Mouse (Mus musculus) common myeloid progenitor, adult 5-6 weeks (primary cell): ENCODE measurements at regions not wholly inside any gene's neighbourhood (a gene's known extent, or its start where the extent isn't known, plus 50 kb on each side); places are given as distances from the start of the nearest gene placed in this dataset.
"Not testable (repeated sequence)": the region's sequence is repeated elsewhere in the genome, so short reads cannot be mapped to it uniquely, and the experiment has no call there.

ENCODE experiments used
- ATAC-seq: replicated peaks from 2 replicates; pipeline ENCODE4 v1.8.0; 2016; ENCODE audit warnings: low read depth, mild to moderate bottlenecking, moderate TSS enrichment, inconsistent platforms; ENCODE audit not compliant: poor library complexity, severe bottlenecking

DNA sequence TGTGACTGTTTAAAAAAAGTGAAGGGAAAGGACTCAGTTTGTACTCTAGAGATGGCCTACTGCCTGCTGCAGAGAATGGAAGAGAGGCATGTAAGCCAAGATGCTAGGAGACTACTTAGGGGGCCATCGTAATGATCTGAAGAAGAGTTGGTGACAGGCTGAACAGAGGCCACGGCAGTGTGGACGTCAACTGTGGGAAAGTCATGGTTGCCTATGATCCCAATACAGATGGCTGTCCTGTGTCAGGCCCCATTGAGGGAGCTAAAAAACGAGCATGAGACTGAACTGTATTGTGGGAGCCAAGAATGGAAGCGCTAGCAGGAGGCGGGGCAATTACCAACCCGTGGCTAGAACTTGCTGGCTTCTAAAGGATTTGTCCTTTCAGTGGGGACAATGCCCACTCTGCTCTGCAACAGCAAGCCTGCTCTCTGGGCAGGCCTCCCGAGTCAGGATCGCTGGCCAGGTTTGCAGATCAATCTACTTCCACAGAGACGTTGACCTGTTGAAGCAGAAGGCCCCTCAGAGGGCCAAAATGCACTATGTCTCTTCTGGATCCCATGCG lies 530.5 kb upstream of the Cdh5 start:
- ATAC-seq = no peak

DNA sequence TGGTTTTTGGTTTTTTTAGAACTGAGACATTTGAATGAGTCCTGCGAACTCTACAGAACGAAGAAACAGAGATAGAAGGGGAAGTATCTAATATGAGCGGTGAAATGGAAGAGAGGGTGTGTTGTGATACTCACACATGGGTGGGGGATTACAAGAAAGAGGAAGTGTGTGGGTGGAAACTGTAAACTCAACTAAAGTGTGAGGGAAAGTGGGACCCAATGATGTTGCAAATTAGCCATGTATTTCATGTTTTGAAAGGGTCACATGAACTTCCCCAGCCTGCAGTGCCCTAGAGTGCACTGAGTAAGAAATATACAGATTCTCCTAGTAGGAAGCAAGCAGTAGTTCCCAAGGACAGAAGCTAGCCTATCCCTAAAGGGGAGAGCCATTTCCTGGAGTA lies 524.3 kb upstream of the Cdh5 start:
- no peak for ATAC-seq

DNA sequence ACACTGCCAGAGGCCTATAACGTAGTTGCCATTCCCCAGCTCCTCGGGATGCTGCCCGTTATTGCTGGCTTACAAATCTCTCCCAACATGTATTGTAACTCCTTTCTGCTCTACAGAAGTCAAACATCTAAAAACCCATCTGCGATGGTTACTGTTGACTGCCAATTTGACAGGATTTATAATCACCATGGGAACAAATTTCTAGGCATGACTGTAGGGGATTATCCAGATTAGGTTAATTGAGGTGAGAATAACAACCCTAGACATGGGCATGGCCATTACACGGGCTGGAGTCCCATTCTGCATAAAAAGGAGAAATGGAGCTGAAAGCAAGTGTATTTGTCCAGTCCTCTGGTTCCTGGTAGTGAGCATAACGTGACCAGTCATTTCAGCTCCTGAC lies 523.4 kb upstream of the Cdh5 start:
- ATAC-seq = no peak

DNA sequence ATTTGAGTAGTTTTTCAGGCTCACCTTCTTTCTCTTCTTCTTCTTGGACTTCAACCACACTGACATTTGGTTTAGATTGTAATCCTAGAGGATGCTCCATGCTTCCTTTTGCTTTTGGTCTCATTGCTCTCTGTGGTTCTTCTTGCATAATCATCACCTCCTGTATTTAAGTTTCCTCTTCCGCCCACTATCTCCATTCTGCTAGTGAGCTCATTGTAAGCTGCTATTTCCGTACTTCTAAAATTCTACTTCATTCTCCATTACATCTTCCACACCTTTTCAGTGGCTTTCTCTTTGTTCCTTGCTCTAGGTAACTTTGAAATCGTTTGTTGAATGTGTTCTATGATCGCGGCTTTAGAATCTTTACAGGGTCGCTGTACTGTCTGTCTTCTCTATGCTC lies 493.1 kb upstream of the Cdh5 start:
- ATAC-seq = no peak

DNA sequence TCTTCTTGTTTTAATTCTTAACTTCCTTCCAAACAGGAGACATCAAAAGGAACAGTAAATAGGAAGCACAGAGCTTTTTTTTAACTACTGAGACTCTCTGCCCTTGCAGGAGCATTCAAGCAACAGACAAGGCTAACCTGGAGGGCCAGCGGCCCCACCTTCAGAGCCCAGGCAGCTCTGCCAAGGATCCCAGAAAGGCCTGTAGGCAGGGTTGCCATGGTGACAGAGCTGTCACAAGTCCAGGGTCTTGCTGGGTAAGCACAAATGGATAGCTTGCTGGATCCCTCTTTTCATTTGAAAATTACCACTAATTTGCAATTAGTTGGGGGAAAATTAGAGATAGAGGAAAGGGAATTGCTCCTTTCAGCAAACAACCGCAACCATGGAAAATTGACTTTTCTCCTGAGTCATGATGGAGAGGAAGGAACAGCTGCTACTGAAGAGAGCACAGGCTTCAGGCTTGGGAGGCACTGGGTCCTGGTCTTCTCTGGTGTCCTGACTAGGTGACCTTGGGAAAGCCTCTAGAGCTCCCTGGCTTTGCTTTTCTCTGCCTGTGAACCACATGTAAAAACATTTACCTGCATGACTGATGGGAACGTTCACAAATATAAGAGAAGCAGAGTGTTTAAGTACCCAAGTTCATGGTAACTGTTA lies 477.5 kb upstream of the Cdh5 start:
- no peak for ATAC-seq

DNA sequence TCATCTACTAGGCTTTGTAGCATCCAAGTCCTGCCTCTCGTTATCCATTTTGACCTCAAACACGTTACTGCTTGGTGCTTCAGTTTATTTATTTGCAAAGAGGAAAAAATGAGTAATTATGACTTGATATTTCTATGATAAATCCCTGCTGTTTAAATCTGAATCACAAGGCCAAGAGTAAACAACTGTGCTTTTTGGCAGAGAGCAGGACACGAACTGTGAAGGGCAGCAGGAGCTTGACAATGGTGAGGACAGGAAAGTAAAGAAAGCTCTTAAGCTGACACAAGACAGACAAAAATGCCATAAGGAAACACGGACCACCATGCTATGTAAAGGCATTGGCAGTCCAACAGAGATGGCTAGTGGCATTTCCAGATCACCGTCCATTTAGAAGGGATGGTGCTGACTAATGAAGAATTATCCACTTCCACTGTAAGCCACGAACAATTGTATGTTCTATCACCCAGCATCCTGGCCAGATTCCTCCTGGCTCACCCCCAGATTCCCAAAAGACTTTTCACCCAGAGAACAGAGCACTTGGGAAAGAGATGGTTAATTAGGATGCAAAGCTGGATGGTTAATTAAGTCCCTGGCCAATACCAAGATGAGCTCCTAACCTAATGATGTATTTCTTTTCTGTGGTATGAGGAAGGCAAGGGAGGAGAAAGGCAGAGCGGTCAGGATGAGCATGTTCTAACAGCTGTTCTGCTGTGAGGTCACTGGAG lies 476.1 kb upstream of the Cdh5 start:
- no peak for ATAC-seq

DNA sequence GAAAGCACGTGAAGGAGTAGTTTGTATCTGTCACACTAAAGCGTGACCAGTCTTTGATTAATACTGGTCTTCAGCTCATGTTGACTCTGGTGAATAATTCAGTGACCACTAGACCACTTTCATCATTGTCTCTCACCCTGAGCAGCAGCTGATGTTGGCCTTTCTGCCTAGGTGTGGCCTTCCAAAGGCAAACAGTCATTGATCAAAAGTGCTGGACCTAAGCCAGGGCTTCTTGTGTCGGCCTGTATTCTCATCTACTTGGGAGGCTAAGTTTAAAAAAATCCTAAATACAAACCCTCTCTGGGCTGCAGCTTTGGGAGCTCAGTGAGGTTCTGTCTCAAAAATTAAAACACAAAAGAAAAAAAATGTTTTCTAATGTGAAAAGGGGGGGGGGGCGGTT lies 475.0 kb upstream of the Cdh5 start:
- ATAC-seq = no peak

DNA sequence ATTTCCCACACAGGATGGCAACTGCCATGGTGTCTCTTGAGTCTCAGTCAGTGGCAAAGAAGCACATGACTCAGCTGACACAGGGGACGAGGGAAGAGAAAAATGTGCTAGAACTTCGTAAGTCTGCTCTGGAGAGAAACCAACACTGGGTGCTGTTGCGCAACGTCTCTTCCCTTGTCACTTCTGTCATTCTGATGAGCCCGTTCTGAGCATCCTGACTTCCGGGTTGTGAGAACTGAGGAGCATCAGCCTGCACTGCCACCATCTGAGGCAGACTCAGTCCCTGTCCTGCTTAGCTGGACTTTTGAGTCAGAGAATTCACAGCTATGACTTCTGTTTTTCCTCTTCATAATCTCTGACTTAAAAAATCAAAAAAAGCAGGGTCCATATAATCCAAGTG lies 468.9 kb upstream of the Cdh5 start:
- no peak for ATAC-seq

DNA sequence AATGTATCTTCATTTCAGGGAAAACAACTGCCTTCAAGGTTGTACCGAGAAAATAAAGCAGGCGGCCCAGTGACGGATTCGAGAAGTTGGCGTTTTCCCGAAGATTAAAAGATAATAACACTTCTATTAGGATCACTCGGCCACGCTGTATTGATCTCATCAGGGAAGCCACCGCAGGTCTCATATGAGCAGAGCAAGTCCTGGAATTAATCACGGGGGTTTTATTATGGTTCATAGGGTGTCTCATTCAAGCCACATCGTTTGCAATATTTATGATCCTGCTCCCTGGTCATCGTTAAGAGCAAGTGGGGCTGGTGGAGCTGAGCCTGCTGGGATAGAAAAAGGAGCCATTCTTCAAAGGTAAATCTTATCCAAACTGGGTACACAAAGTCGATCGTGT lies 466.5 kb upstream of the Cdh5 start:
- ATAC-seq = no peak

DNA sequence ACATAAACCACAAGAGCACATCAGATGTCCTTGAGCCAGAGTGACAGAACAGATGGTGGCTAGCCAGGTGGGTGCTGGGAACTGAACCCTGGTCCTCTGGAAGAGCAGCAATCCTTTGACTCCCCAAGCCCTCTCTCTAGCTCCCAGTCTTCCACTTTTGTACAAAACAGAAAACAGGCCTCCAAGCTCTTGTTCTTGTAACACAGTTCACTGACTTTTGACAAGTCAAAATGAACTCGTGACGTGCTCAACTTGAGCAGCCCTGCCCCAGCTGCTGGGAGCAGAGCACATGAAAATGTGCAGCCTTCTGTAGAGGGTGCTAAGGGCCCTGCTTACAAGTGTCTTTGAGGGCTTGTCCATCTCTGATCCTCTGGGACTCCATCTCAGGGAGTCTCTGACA lies 457.8 kb upstream of the Cdh5 start:
- no peak for ATAC-seq

DNA sequence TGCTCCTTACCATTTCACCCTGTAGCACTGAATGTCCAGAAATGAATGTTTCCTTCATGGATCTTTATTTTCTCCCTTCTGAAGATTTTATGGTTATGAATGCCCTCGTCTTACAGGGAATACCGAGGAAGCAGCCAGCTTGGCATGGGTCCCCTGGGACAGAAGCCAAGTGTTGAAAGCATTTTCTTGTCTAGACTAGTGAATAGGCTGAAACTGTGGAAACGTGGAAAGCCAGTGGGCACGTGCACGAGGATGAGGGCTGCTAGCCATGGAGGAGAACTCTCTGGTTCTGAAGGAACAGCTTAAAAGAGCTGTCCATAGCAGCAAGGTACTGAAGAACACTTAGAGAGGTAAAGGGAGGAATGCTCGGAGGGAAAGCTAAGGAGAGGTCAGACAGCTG lies 457.3 kb upstream of the Cdh5 start:
- no peak for ATAC-seq

DNA sequence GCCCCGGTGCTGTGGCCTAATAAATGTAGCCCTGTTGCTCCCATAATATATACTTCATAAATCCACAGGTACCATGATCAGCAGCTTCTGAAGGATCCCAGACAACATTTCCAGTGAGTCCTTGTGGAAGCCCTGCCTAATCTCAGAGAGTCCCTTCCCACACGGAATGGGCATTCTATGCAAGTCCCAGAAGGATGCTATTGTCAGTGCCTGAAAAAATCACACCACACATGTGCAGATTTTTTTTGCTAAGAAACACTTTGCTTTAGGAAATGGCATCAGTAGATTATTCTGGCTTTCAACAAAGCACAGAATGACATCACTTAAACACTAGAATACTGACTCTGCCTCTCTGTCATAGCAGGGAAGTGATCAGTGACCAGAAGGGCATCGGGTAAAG lies 456.6 kb upstream of the Cdh5 start:
- no peak for ATAC-seq

DNA sequence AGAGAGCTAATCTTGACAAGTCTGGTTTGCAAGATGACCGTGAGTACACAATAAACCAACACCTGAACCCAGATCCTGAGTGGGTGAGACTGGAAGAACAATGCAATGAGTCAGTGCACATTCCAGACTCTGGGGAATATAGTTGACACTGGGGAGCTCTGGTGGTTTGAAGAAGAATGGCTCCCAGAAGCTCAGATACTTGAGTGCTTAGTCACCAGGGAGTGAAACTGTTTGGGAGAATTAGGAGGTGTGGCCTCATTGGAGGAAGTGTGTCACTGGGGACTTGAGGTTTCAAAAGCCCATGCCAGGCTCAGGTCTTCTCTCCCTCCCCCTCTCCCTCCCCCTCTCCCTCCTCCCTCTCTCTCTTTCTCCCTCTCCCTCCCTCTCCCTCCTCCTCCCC lies 436.6 kb upstream of the Cdh5 start:
- no peak for ATAC-seq

DNA sequence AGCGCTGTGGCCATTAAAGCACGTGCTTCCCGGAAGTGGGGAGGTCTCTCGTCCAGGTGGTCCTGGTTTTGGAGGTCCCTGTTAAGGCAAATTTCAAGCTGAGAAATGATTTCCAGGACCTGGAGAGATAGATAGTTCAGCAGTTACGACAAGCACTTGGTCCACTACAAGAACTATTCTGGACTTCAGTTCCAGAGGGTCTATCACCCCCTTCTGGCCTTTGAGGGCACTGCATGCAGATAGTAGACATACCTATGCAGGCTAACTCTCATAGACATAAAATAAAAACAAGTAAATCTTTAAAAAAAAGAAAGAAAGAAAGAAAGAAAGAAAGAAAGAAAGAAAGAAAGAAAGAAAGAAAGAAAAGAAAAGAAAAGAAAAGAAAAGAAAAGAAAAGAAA lies 415.2 kb upstream of the Cdh5 start:
- not testable (repeated sequence) for ATAC-seq

DNA sequence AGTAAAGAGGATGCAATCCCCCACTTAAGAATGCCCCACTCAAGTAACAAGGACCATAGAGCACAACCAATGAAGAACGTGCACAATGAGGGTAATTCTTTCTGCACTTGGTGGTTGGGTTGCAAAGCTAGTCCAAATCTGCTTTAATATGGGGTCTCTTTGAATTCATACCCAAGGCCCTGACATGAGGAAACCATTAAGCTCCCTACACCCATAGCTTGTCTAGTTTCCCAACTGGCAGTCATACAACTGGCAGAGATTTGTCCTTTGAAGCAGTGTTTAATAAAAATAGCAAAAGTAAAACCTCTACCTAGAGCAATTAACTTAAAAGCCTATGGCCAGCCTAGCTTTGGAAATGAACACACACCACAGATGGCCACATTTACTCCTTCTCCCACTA lies 411.0 kb upstream of the Cdh5 start:
- ATAC-seq = no peak

DNA sequence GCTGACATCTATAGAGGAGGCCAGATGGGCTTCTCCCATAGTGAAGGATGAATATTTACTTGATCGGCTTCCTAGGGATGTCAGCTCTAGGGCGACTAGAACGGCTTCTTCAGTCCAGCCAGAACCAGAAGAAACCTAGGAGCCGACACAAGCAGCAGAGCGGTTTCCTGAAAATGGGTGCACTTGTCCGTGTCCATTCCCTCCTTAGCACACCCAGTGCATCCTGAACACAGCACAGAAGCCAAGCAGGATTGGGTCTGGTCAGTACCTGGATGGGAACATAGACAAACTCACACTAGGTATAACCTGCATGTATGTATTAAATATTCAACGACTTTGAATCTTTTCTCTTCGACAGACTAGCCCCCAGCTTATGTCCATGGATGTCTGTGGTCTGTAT lies 407.9 kb upstream of the Cdh5 start:
- no peak for ATAC-seq

DNA sequence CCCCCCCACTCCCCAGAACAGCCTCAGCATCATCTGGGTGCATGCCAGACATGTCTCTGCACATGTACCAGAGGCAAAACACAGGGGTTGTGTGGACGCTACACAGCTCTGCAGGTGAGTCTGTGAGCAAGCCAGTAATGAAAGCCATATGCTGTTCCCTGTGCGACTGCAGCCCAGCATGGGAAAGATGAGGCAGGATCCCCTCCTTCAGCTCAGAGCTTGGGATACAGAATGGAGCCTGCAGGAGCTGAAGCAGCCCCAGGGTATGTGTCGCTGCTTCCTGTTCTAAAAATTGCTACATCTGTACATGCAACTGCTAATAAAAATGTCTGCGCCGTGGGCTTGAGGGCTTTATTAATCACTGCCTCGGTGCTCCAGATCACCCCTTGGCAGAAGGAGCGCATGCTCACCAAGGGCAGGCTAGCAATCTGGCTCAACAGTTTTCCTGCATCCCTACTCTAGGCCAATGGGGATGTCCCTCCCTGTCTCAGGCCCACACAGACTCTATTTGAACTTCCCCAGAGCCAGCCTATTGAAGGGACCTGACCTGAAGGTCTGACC lies 407.0 kb upstream of the Cdh5 start:
- ATAC-seq = no peak

DNA sequence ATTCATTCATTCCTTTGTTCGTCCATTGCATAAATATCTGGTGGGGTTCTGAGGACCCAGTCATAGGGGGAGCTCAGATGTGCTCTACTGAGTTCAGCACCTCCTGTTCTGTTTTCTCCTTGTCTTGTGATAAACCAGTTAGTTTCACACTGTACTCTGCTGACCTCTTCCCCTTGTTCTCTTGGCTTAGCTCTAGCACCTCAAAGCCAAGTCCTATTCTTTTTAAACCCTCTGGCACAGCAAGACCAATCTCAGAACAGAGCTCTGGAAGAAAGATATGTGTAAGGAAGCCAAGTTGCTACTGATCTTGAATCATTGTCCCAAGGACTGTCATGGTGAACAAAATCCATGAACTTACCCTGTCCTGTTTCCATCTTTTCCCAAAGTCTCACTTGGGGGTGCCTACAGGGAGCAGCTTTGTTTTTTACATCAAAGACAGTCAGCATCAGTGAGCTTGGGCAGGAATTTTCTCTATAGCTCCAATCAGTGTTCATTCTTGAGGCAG lies 402.4 kb upstream of the Cdh5 start:
- ATAC-seq = no peak

DNA sequence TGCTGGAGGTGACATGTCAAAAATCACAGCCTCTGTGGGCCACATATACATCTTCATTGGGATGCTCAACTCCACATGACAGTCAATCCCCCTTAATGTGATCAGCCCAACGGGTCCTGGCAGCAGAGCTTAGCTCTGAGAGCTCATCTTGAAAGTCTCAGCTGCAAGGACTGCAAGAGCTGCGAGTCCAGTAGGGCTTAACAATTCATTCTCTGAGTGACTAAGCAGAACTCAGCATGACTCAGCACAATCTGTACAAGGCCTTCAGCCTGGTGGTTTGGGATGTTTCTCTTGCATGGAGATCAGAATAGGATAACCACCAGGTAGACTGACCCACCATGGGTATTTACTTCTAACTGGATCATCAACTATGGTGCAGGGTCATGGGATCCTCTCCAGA lies 399.2 kb upstream of the Cdh5 start:
- ATAC-seq = no peak

DNA sequence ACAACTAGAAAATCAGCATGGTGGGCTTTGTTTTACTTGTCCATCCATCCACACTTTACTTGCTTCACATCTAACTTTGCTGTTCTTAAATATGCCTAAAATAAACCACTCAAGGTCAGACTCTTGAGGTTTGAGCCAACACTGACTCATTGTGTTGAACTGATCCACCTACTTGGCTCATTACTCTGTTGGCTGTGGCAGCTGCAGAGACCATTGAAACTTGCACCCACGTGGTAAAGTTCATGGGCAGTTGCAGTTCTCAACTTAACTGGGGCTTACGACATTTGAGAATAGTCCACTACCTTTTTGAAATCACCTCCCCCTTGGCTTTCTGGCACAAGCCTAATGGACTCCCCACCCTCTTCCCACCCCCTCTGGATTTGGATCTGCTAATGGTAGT lies 395.3 kb upstream of the Cdh5 start:
- no peak for ATAC-seq

DNA sequence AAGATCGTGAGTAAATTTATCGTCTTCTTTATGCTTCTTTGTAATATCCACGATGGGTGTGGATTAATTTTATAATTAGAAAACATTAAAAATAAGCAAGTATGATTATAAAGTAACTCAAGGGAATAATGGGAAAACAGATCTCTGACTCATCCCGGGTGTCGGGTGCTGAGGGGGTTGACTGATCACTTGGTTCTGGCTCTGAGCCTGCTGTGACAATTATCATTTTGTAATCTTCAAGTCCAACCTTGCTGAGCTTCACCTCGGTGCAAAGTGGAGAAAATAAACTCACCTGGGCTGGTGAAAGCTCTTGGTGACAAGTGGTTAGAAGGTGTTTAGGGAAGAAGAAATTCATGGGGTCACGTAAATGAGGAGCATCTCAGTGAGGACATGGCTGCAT lies 390.6 kb upstream of the Cdh5 start:
- ATAC-seq = not testable (repeated sequence)
